ENCODE assay signal across 24 mouse cellular contexts in the genomic region with DNA sequence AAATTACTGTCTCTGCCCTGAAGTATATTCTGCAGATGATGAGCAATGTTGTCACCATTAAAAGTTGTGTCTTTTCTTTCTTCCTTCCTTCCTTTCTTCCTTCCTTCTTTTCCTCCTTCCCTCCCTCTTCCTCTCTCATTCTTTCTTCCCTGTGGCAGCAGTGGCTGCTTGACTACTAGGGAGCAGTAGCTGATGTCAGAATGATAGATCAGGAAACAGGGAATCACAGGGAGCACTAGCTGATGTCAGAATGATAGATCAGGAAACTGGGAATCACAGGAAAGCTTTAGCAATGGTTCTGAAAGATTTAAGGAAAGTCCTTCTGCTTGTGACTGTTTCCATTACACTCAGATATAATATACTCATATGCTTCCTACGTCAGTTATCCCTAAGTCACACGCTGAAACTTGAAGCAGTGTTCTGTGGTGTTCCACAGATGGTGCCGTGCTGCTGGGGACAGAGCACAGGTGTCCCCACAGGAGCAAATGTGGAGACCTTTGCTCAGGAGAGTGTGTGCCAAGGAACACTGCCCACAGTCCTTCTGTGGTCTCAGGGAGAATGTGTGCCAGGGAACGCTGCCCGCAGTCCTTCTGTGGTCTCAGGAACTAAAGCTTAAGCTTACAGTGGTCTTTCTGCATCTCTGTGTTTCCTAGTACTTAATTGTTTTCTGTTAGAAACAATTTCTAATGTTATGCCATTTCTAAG. TPM values are rescaled to one million over a fixed set of nuclear protein-coding genes. Genes with fewer than 3 reads are reported as not detected.
DNase-seq lines count a peak whose midpoint lies in the region; ATAC-seq and TF ChIP-seq lines count a peak whose summit lies in the region.
"Had no signal": no experiment of that assay in that cellular context is flagged by ENCODE, and none has a peak within 500 bp of the region (broad histone marks: within the 10 kb centered on the region; RNA-seq: fewer than 3 reads in every experiment).

No protein-coding gene starts in this region.

- no peak overlapping the region for H3K27ac ChIP-seq in forebrain, postnatal 0 days (ENCODE audit: low read depth, low read length)
- H3K27ac ChIP-seq in forebrain, embryonic 15.5 days (replicated peaks) = no peak overlapping the region
- H3K27ac ChIP-seq: embryonic facial prominence, embryonic 15.5 days; forebrain, embryonic 10.5 days; heart, embryonic 10.5 days; kidney, embryonic 15.5 days; limb, embryonic 13.5 days; liver, embryonic 15.5 days; neural tube, embryonic 13.5 days had no signal

- H3K27me3 ChIP-seq in forebrain, postnatal 0 days (ENCODE audit: insufficient read depth, low read length) = no peaks in the 10 kb centered on the region
- no peaks in the 10 kb centered on the region for H3K27me3 ChIP-seq in forebrain, embryonic 15.5 days
- H3K27me3 ChIP-seq: embryonic facial prominence, embryonic 15.5 days; kidney, embryonic 15.5 days; limb, embryonic 13.5 days; liver, embryonic 15.5 days; neural tube, embryonic 13.5 days; Patski had no signal

- peaks cover 14% of the 10 kb centered on the region; the same call in 1 of the 2 replicates for H3K36me3 ChIP-seq in forebrain, postnatal 0 days (ENCODE audit: insufficient read depth)
- H3K36me3 ChIP-seq in forebrain, embryonic 15.5 days = peaks cover 11% of the 10 kb centered on the region; the same call in 1 of the 2 replicates

- TF ChIP-seq CTCF in forebrain, postnatal 0 days (IDR thresholded peaks at IDR 0.05; ENCODE audit: low read depth) = no peak

- H3K9me3 ChIP-seq in forebrain, postnatal 0 days (ENCODE audit: low read length) = no peaks in the 10 kb centered on the region
- no peaks in the 10 kb centered on the region for H3K9me3 ChIP-seq in forebrain, embryonic 15.5 days
- H3K9me3 ChIP-seq: embryonic facial prominence, embryonic 15.5 days; forebrain, embryonic 10.5 days; heart, embryonic 10.5 days; kidney, embryonic 15.5 days; liver, embryonic 15.5 days; neural tube, embryonic 13.5 days had no signal

- no peak overlapping the region for H3K4me3 ChIP-seq in forebrain, postnatal 0 days (ENCODE audit: low read depth, low read length)
- no peak overlapping the region for H3K4me3 ChIP-seq in forebrain, embryonic 15.5 days
- H3K4me3 ChIP-seq: embryonic facial prominence, embryonic 15.5 days; forebrain, embryonic 10.5 days; heart, embryonic 10.5 days; kidney, embryonic 15.5 days; limb, embryonic 13.5 days; liver, embryonic 15.5 days; neural tube, embryonic 13.5 days had no signal

- no peaks in the 10 kb centered on the region for H3K4me1 ChIP-seq in forebrain, postnatal 0 days (ENCODE audit: insufficient read depth)
- peaks cover 11% of the 10 kb centered on the region for H3K4me1 ChIP-seq in forebrain, embryonic 15.5 days
- H3K4me1 ChIP-seq: embryonic facial prominence, embryonic 15.5 days had no signal

- H3K4me2 ChIP-seq in forebrain, postnatal 0 days (ENCODE audit: low read depth) = no peak overlapping the region
- no peak overlapping the region for H3K4me2 ChIP-seq in forebrain, embryonic 15.5 days (replicated peaks)
- H3K4me2 ChIP-seq: embryonic facial prominence, embryonic 15.5 days; kidney, embryonic 15.5 days; limb, embryonic 13.5 days; liver, embryonic 15.5 days; neural tube, embryonic 13.5 days had no signal

- no peak overlapping the region for H3K9ac ChIP-seq in forebrain, postnatal 0 days
- no peak overlapping the region for H3K9ac ChIP-seq in forebrain, embryonic 15.5 days (replicated peaks)
- H3K9ac ChIP-seq: embryonic facial prominence, embryonic 15.5 days; kidney, embryonic 15.5 days; limb, embryonic 13.5 days; liver, embryonic 15.5 days; neural tube, embryonic 13.5 days had no signal

- ATAC-seq in forebrain, postnatal 0 days = no peak
- no peak for ATAC-seq in forebrain, embryonic 15.5 days (replicated peaks)
- ATAC-seq: activated CD4-positive, CD25-positive, alpha-beta regulatory T cell, adult 4 months; Patski had no signal

- 90% methylated on average over 5 of the region's 5 CpGs for WGBS in forebrain, postnatal 0 days
- WGBS in forebrain, embryonic 15.5 days = 90% methylated on average over 5 of the region's 5 CpGs

- DNase-seq in forebrain, postnatal 0 days = peak; percentile 22
- peak; percentile 31 to 42 for DNase-seq in kidney, postnatal 36 days
- DNase-seq in kidney, postnatal 14 days = no peak
- peak; percentile 23 for DNase-seq in right cerebral cortex, adult 18-20 months
- no peak for DNase-seq in right cerebral cortex, postnatal 4 days
- no peak for DNase-seq in MN1 (ENCODE audit: low spot score)
- DNase-seq: adrenal gland, postnatal 25 days; embryo, embryonic 11 days; gastrocnemius, postnatal 36 days; heart, postnatal 10 days; layer of hippocampus, adult 9-11 months; lung, postnatal 10 days; spleen, adult 18-20 months; thymus, adult 2 months had no signal

RNA-seq across cellular contexts. Expression of gene Entpd7, which starts 8.3 kb away (rescaled TPM):
- total RNA-seq in forebrain, postnatal 0 days (2014; rRNA removed) = 8.3 and 9.3 TPM in 2 replicates
- polyA plus RNA-seq in forebrain, postnatal 0 days (2015; fragmentation: Nextera tagmentation; extraction: Ambion mirVana) = 5.9 and 8.4 TPM in 2 replicates
- 8.2 and 8.9 TPM in 2 replicates for polyA plus RNA-seq in forebrain, embryonic 15.5 days (2015; fragmentation: Nextera tagmentation; extraction: Ambion mirVana)

RNA-seq across cellular contexts. Expression of gene Slc25a28, which starts 23.1 kb away (rescaled TPM):
- total RNA-seq in forebrain, postnatal 0 days (2014; rRNA removed) = 45.2 and 67.2 TPM in 2 replicates
- 13.1 and 15.6 TPM in 2 replicates for polyA plus RNA-seq in forebrain, postnatal 0 days (2015; fragmentation: Nextera tagmentation; extraction: Ambion mirVana)
- polyA plus RNA-seq in forebrain, embryonic 15.5 days (2015; fragmentation: Nextera tagmentation; extraction: Ambion mirVana) = 17.8 and 18.7 TPM in 2 replicates

RNA-seq across cellular contexts. Expression of gene Cutc, which starts 55.0 kb away (rescaled TPM):
- 3.1 and 3.4 TPM in 2 replicates for total RNA-seq in forebrain, postnatal 0 days (2014; rRNA removed)
- polyA plus RNA-seq in forebrain, postnatal 0 days (2015; fragmentation: Nextera tagmentation; extraction: Ambion mirVana) = 7.3 and 7.4 TPM in 2 replicates
- 7.5 and 7.8 TPM in 2 replicates for polyA plus RNA-seq in forebrain, embryonic 15.5 days (2015; fragmentation: Nextera tagmentation; extraction: Ambion mirVana)

RNA-seq across cellular contexts. Expression of gene Cox15, which starts 55.0 kb away (rescaled TPM):
- total RNA-seq in forebrain, postnatal 0 days (2014; rRNA removed) = 18.4 and 20.5 TPM in 2 replicates
- 4.1 and 9.1 TPM in 2 replicates for polyA plus RNA-seq in forebrain, postnatal 0 days (2015; fragmentation: Nextera tagmentation; extraction: Ambion mirVana)
- polyA plus RNA-seq in forebrain, embryonic 15.5 days (2015; fragmentation: Nextera tagmentation; extraction: Ambion mirVana) = 9.7 and 13.0 TPM in 2 replicates

Comparison
In these comparisons a context has a peak if more than half of its experiments do, and no peak if none do; other contexts are left out.
1. DNase-seq: peak in forebrain, postnatal 0 days (single experiment), kidney, postnatal 36 days (2 of 2) and right cerebral cortex, adult 18-20 months (single experiment); none in kidney, postnatal 14 days (single experiment), right cerebral cortex, postnatal 4 days (single experiment) and MN1 (single experiment).